Mouse (Mus musculus): Measurements from ENCODE around the gene Plekhg1.

The Plekhg1 gene

DNA sequence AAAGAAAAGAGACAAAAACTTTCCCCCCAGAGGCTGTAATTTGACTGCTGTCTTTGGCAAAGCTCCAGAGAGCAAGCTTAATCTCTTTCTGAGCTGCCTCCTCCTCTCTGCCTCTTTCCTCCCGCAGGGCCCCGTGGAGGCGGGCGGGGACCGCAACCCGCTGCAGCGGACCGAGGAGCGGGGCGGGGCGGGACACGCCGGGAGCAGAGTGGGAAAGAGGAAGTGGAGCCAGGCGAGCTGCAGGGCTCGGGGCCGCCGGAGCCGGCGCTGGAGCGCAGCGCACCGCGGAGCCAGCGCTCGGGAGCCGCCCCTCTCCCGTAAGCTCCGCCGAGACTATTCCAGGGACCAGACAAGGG, at the start of gene Plekhg1:
Gene Plekhg1, plus strand, starts transcription at position 217 of the 356 bp plus-strand sequence.
- no peak for DNase-seq (ENCODE audit: low read depth in 2 of 2, low spot score in 2 of 2)

DNA sequence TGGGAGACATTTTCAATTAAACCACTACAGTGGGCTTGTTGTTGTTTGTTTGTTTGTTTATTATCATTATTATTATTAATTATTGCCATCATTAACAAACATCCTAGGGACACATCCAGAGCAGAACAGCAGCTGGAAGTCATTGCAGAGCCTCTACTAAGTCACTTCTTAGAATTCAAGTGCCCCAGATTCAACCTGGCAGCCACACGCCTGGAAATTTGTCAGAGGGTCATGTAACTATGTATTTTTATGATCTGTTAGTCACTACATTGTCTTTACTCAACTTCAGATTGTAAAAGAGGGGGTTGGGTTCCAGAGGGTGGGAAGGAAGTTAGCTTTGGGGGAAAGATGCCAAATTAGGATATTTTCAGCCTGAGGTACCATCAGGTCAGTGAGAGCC, 47.4 kb upstream of the Plekhg1 start:
- DNase-seq (ENCODE audit: low read depth in 2 of 2, low spot score in 2 of 2): no peak

DNA sequence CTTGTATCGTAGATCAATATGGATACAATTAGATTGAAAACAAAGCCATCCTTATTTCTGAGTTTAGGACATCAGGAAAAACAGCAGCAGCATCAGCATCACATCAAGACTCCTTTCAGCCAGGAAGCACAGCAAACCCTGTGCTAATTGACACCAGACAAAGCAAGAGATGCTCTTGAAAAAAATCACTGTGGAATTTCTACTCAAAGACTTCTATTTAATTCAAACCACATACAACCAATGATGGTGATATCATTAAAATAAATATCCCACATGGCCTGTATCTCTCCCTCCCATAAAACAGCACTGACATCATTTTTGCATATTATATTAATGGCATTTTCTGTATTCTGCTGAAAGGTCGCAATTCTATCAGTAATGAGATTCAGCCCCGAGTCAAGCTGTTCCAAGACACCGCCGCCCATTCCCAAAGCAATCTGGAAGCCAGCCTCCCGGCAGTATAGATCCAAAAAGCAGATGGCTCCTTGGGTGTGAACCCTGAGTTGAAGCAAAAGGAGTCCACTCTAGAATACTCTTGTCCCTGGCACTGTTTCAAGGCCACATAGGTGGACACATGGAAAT, 46.4 kb upstream of the Plekhg1 start:
- no peak for DNase-seq (ENCODE audit: low read depth in 2 of 2, low spot score in 2 of 2)

- DNase-seq (ENCODE audit: low read depth in 2 of 2, low spot score in 2 of 2): no peak
Observed at GRCm38 (mm10) chr10:3695332-3695905, 44.7 kb upstream of the Plekhg1 start.

- no peak for DNase-seq (ENCODE audit: low read depth in 2 of 2, low spot score in 2 of 2)
Observed at GRCm38 (mm10) chr10:3696727-3697348, 43.3 kb upstream of the Plekhg1 start.

GRCm38 (mm10) chr10:3697500-3697899, 42.7 kb upstream of the Plekhg1 start:
- no peak for DNase-seq (ENCODE audit: low read depth in 2 of 2, low spot score in 2 of 2)

DNA sequence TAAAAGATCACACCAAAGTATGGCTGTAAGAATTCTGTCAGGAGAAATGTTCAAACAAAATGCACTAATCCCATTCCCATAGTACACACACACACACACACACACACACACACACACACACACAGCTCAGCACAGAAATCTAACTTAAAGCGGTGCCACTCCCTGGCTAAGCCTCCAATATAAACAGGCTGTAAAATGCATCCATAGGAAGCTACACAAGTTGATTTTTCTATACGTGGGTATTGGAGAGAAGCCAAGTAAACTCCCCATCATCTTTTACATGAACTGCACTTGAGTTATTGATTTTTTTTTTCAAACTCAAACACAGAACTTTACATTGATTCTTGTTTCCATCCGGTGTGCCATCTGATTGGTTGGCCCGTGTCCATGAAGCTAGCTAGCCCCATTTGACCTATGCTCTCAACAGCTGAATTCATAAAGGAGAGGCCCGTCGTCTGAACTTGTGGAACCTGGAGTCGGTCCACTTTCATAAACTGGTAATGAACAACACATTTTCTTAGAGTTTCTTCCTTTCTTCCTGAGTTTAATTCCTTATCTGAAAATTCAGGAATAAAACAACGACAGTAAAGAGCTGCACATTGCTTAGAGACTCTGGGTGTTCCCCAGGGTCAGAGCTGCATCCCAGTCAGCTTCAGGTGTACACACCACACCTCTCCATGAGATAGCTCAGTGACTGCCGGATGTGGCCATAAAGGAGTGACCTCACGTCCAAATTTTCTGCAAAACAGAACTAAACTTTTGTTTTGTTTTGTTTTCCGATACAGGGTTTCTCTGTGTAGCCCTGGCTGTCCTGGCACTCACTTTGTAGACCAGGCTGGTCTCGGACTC, 39.7 kb upstream of the Plekhg1 start:
- no peak for DNase-seq (ENCODE audit: low read depth in 2 of 2, low spot score in 2 of 2)

DNA sequence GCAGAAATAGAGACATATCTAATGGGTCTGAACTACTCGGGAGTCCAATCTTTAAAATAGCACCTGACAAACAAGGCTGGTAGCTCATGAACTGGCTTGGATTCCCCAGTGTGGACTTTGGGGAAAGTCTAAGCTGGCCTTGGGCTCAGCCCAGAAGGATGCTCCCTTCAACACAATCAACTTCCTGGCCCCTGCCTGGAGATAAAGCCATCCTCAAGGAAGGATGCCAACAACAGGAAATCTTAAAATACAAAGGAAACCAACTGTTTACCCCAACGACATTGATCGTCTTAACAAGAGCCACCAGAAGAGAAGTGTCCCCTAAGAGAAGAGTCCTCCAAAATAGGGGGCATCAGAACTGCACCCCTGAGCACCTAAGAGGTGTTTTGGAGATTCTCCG, 38.3 kb upstream of the Plekhg1 start:
- no peak for DNase-seq (ENCODE audit: low read depth in 2 of 2, low spot score in 2 of 2)

- DNase-seq (ENCODE audit: low read depth in 2 of 2, low spot score in 2 of 2): no peak
Observed at GRCm38 (mm10) chr10:3702585-3702984, 37.6 kb upstream of the Plekhg1 start.

GRCm38 (mm10) chr10:3706231-3706630, 33.9 kb upstream of the Plekhg1 start:
- no peak for DNase-seq (ENCODE audit: low read depth in 2 of 2, low spot score in 2 of 2)

GRCm38 (mm10) chr10:3710081-3710480, 30.1 kb upstream of the Plekhg1 start:
- DNase-seq (ENCODE audit: low read depth in 2 of 2, low spot score in 2 of 2): no peak

- no peak for DNase-seq (ENCODE audit: low read depth in 2 of 2, low spot score in 2 of 2)
Observed at GRCm38 (mm10) chr10:3715302-3715943, 24.7 kb upstream of the Plekhg1 start.

- no peak for DNase-seq (ENCODE audit: low read depth in 2 of 2, low spot score in 2 of 2)
Observed at GRCm38 (mm10) chr10:3718021-3718865, 21.9 kb upstream of the Plekhg1 start.

DNA sequence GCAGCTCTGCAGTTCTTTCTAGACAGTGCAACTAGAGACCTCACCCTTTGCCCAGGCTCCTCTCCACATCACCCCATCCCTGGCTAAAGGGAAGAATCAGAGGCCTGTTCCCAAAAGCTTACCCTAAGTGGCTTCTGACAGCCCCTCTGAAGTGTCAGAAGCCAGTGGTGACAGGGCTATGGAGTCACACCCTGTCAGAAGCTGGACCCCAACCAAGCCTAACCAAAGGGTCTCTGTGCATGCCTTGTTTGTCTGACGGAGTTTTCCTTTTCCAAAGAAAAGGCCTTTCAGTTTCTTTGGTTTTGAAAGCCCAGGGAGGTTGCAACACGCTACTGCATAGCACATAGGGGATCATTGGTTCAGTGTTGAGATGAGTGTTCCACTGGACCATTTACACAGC, 19.9 kb upstream of the Plekhg1 start:
- no peak for DNase-seq (ENCODE audit: low read depth in 2 of 2, low spot score in 2 of 2)

- DNase-seq (ENCODE audit: low read depth in 2 of 2, low spot score in 2 of 2): no peak
Observed at GRCm38 (mm10) chr10:3722339-3722738, 17.8 kb upstream of the Plekhg1 start.

DNA sequence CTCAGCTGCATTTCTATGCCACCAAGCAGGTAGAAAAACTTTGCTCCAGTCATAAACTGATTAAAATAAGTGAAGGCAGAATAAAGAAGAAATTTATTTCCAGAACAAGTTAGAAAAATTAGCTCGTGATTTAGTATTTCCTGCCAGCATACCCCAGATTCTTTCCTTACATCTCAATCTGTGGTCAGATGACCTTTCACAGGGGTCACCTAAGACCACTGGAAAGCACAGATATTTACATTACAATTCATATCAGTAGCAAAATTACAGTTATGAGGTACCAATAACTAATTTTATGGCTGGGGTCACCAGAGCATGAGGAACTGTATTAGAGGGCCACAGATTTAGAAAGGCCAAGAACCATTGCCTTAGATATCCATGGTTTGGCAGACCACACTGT, 15.5 kb upstream of the Plekhg1 start:
- no peak for DNase-seq (ENCODE audit: low read depth in 2 of 2, low spot score in 2 of 2)

- no peak for DNase-seq (ENCODE audit: low read depth in 2 of 2, low spot score in 2 of 2)
Observed at GRCm38 (mm10) chr10:3729666-3730065, 10.5 kb upstream of the Plekhg1 start.

DNA sequence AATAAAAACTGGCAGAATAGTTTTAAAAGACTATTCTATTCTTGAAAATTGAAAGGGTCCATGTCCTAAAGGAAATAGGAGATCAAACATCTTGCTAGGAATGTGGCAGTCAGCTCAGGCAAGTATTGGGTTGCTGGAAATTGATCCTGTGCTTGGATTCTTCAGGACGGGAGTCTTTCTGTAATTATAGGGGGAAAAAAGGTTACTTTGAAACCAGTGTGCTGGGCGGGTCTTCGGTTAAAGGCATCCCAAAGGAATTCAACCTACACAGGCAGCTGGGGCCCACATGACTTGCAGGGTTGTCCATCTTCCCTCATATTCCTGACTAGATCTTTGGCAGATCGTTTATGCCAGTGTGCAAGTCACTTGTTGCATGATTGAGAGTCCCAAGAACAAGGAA, 9.8 kb upstream of the Plekhg1 start:
- DNase-seq (ENCODE audit: low read depth in 2 of 2, low spot score in 2 of 2): no peak

DNA sequence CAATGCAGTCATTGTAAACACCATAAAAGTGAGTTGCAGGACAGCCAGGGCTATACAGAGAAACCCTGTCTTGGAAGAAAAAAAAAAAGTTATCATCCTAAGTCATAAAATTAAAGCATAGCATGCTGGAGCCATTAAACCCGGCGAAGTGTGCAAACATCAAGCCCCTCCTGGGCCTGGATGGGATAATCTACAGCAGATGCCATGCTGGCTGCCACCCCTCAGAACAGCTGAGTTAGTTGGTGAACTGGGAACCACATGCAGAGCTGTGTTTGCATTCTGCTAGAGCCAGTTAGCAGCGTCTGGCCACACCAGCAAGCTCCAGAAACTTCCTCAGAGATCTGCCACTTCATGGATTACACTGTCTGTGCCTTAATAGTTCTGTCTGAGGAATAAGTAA, 3.1 kb upstream of the Plekhg1 start:
- no peak for DNase-seq (ENCODE audit: low read depth in 2 of 2, low spot score in 2 of 2)

DNA sequence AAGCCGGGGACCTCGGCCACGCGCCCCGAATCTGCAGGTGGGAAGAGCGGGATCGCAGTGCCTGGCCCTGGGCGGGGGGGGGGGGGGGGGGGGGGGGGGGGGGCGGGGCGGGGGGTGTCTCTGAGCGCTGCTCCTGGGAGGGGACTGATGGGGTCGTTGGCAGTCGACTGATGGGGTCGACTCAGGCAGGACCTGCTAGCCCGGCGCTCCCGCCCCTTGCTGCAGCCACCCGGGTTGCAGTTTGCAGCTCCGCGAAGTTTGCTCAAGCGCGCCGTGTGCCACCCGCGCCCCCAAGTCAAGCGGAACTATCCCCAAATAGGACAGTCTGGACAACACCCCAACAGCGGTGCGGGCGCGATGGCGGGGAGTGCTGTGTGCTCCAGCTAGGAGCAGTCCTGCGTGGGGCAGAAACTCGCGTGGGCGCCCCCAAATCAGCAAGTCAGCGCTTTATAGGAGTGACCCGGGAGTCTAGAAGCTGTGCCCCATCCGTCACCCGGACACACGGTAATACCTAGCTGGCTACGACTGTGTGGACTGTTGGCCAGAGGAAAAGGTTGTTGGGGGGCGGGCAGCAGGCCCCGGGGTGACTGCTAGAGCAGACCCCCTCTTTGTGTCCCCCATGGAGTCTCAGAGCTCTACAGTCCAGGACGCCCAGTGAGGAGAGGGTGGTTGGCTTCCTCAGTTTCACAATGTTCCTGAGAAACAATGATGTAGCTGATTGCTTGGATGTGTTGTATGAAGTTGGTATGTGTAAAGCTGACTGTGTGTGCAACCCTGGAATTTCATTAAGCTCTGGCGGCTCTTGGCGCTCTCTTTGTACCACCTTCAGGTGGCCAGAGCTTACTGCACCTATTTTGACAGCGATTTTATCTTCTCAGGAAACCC, 582 bp downstream of the Plekhg1 start:
- DNase-seq (ENCODE audit: low read depth in 2 of 2, low spot score in 2 of 2): no peak

Measured in CD8-positive naive resting alpha-beta T cell, adult 2 months (primary cell).